Mouse (Mus musculus) thymus, postnatal 0 days (tissue): ENCODE results near the gene Ly6g6e. TPM values are rescaled to one million over a fixed set of nuclear protein-coding genes. Genes with fewer than 3 reads are reported as not detected.
"Not testable (repeated sequence)": the region's sequence is repeated elsewhere in the genome, so short reads cannot be mapped to it uniquely, and the experiment has no call there.

Source experiments
- DNase-seq: peaks from one replicate; pipeline ENCODE4 v3.0.0-alpha.2; 2015; ENCODE audit warnings: low spot score
- polyA plus RNA-seq: library from polyadenylated mRNA; unstranded; fragments of >200 nt; fragmentation: Nextera tagmentation; extraction: Ambion mirVana; gene quantifications from 2 replicates; pipeline ENCODE4 v1.2.1, GENCODE M21; 2015

The Ly6g6e gene
- polyA plus RNA-seq, 1 experiment from 2014 or later: 1.0 TPM

GRCm38 (mm10) chr17:35101161-35101560 lies 24.5 kb downstream of the Ly6g6e start:
- no peak for DNase-seq

GRCm38 (mm10) chr17:35102299-35102698 lies 25.6 kb downstream of the Ly6g6e start:
- DNase-seq: no peak

GRCm38 (mm10) chr17:35103221-35103690 lies 26.6 kb downstream of the Ly6g6e start:
- no peak for DNase-seq

- DNase-seq: no peak
Measured at GRCm38 (mm10) chr17:35104079-35104478, 27.4 kb downstream of the Ly6g6e start.

- DNase-seq: no peak
Measured at GRCm38 (mm10) chr17:35104754-35105153, 28.1 kb downstream of the Ly6g6e start.

- DNase-seq: peak; percentile 40
Measured at GRCm38 (mm10) chr17:35105740-35106389, 29.2 kb downstream of the Ly6g6e start.

- DNase-seq: no peak
Measured at GRCm38 (mm10) chr17:35106522-35106921, 29.8 kb downstream of the Ly6g6e start.

GRCm38 (mm10) chr17:35108097-35108496 lies 31.4 kb downstream of the Ly6g6e start, which contains the start of gene Ly6g5c:
Ly6g5c (plus strand) TSS chr17:35108279.
- no peak for DNase-seq

GRCm38 (mm10) chr17:35111774-35112173 lies 35.1 kb downstream of the Ly6g6e start:
- DNase-seq: no peak

- DNase-seq: peak; percentile 38
Measured at GRCm38 (mm10) chr17:35115046-35116019, 38.6 kb downstream of the Ly6g6e start, which contains the start of gene Ly6g5b. Ly6g5b (minus strand) TSS chr17:35115428.

- DNase-seq: no peak
Measured at GRCm38 (mm10) chr17:35120745-35121142, 44.0 kb downstream of the Ly6g6e start.

- DNase-seq: peak; percentile 99
Measured at GRCm38 (mm10) chr17:35121143-35121799, 44.6 kb downstream of the Ly6g6e start, which contains the start of gene Gpank1. Gpank1 (plus strand) TSS chr17:35121455.

- peak; percentile 68 for DNase-seq
Measured at GRCm38 (mm10) chr17:35121871-35122303, 45.2 kb downstream of the Ly6g6e start, which contains the start of gene Csnk2b. Csnk2b (minus strand) TSS chr17:35122053.

- not testable (repeated sequence) for DNase-seq
Measured at GRCm38 (mm10) chr17:35123287-35123686, 46.6 kb downstream of the Ly6g6e start.

- not testable (repeated sequence) for DNase-seq
Measured at GRCm38 (mm10) chr17:35124261-35124896, 47.7 kb downstream of the Ly6g6e start.

- DNase-seq: no peak
Measured at GRCm38 (mm10) chr17:35125081-35125480, 48.4 kb downstream of the Ly6g6e start.

GRCm38 (mm10) chr17:35125578-35125977 lies 48.9 kb downstream of the Ly6g6e start:
- DNase-seq: no peak

- peak; percentile 90 for DNase-seq
Measured at GRCm38 (mm10) chr17:35126206-35126611, 49.5 kb downstream of the Ly6g6e start, which contains the start of gene D17H6S53E. D17H6S53E (plus strand) TSS chr17:35126373.

GRCm38 (mm10) chr17:35127017-35127416 lies 50.3 kb downstream of the Ly6g6e start:
- DNase-seq: no peak
